Mouse (Mus musculus) forebrain, embryonic 10.5 days (tissue): ENCODE measurements at regions not wholly inside any gene's neighbourhood (a gene's known extent, or its start where the extent isn't known, plus 50 kb on each side); places are given as distances from the start of the nearest gene placed in this dataset.
"Not testable (repeated sequence)": the region's sequence is repeated elsewhere in the genome, so short reads cannot be mapped to it uniquely, and the experiment has no call there.

Source experiments
- DNase-seq: peaks from one replicate; pipeline ENCODE4 v3.0.0-alpha.2; 2017; ENCODE audit warnings: low spot score; ENCODE audit errors: extremely low spot score
- H3K27ac ChIP-seq: fragments of 300-500 bp; sonication (generic); 2 replicates; pipeline ENCODE4 v1.5.1; 2016; ENCODE audit warnings: mild to moderate bottlenecking
- H3K27me3 ChIP-seq: fragments of 300-500 bp; sonication (generic); 2 replicates; pipeline ENCODE4 v1.6.1; 2016; ENCODE audit warnings: mild to moderate bottlenecking; ENCODE audit not compliant: poor library complexity, severe bottlenecking
- H3K36me3 ChIP-seq: fragments of 300-500 bp; sonication (generic); replicated peaks from 2 replicates; pipeline ENCODE4 v1.6.1; 2016; ENCODE audit warnings: mild to moderate bottlenecking, moderate library complexity
- H3K4me1 ChIP-seq: fragments of 300-500 bp; sonication (generic); 2 replicates; pipeline ENCODE4 v1.6.1; 2016
- H3K4me3 ChIP-seq: fragments of 300-500 bp; sonication (generic); 2 replicates; pipeline ENCODE4 v1.5.1; 2016; ENCODE audit warnings: mild to moderate bottlenecking, moderate library complexity
- H3K9me3 ChIP-seq: fragments of 300-500 bp; sonication (generic); 2 replicates; pipeline ENCODE4 v1.6.1; 2016; ENCODE audit warnings: mild to moderate bottlenecking, moderate library complexity
- WGBS: fragments of 180-500 bp; shearing (Covaris S2); methylation state at CpG from one replicate; pipeline ENCODE4 v1.1.7; 2016; 5-methylcytosine and 5-hydroxymethylcytosine counted together

DNA sequence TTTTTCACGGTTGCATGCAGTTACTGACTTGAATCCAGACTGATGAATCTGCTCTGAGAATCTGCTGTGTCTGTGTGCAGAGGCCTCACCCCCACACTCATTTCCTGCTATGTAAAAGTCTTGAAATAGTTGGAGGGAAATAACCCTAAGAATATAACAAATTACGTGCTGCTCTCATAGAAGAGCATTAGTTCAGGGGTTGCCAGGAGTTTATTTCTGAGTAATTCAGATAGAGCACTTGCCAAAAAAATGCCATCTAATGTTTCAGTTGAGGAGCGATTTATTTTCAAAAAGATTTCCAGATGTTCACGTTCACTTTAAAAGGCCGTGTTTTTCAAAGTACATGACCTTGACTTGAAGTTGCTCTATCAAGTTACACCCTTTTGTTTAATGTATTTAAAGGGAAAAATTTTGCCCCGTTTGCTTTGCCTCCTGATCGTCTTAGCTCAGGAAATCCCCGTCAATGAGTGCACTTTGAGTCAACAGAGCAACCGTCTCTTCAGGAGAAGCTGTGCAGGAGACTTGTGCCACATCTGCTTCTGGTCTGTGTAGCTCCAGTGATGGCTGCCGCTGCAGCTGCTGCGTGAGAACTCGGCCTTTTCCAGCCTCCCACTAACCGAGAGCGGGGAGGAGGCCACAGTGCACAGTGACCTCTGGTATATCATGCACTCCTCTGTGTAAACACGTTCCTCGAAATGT lies 50.9 kb upstream of the Sec61g start:
- WGBS = 54% methylated on average over 16 of the region's 16 CpGs
- Histone ChIP-seq H3K36me3 (no peaks in the 10 kb centered on the region), H3K9me3 (no peaks in the 10 kb centered on the region), H3K4me1 (no peaks in the 10 kb centered on the region), H3K27ac (peak overlapping the region; percentile 58; the same call in 1 of the 2 replicates), H3K27me3 (no peaks in the 10 kb centered on the region), H3K4me3 (no peak overlapping the region)
- DNase-seq = peak; percentile 36

- H3K4me3 ChIP-seq = no peak overlapping the region
- H3K36me3 ChIP-seq = no peaks in the 10 kb centered on the region
- H3K9me3 ChIP-seq = no peaks in the 10 kb centered on the region
- WGBS = 85% methylated on average over 4 of the region's 4 CpGs
- no peaks in the 10 kb centered on the region for H3K4me1 ChIP-seq
- no peaks in the 10 kb centered on the region for H3K27me3 ChIP-seq
- no peak overlapping the region for H3K27ac ChIP-seq
- DNase-seq = no peak
Observed at GRCm38 (mm10) chr11:16561727-16562126, 53.4 kb upstream of the Sec61g start.

GRCm38 (mm10) chr11:16589085-16589680 lies 80.9 kb upstream of the Sec61g start:
- no peak for DNase-seq
- H3K9me3 ChIP-seq = no peaks in the 10 kb centered on the region
- no peak overlapping the region for H3K4me3 ChIP-seq
- H3K27ac ChIP-seq = no peak overlapping the region
- 83% methylated on average over 4 of the region's 4 CpGs for WGBS
- H3K36me3 ChIP-seq = no peaks in the 10 kb centered on the region
- H3K4me1 ChIP-seq = peaks cover 28% of the 10 kb centered on the region
- H3K27me3 ChIP-seq = no peaks in the 10 kb centered on the region; the same call in 1 of the 2 replicates

DNA sequence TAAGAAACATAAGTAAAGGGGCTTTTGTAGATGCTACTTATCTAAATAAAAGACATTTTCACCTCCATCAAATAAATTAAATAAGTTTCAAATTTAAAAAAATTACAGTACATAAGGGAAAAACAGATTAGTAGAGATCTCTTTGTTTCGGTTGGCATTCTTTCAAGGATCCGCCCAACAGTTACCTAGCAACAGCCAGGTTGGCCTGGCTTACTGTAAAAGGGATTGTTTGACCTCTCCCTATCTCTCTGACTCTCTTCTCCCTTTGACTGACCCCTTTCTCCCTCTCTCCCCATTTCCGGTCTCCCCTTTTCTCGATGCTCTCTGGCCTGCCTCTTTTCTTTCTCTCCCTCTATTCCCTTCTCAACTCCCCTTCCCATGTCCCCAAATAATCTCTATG lies 82.3 kb upstream of the Sec61g start:
- no peaks in the 10 kb centered on the region for H3K9me3 ChIP-seq
- no peaks in the 10 kb centered on the region; the same call in 1 of the 2 replicates for H3K27me3 ChIP-seq
- H3K36me3 ChIP-seq = no peaks in the 10 kb centered on the region
- peaks cover 34% of the 10 kb centered on the region for H3K4me1 ChIP-seq
- H3K4me3 ChIP-seq = no peak overlapping the region
- 60% methylated on average over 4 of the region's 4 CpGs for WGBS
- DNase-seq = no peak
- H3K27ac ChIP-seq = peak overlapping the region; percentile 81

GRCm38 (mm10) chr11:16591471-16591921 lies 83.2 kb upstream of the Sec61g start:
- peak; percentile 87 for DNase-seq
- H3K36me3 ChIP-seq = no peaks in the 10 kb centered on the region
- peak overlapping the region; percentile 18; the same call in 1 of the 2 replicates for H3K4me3 ChIP-seq
- no peaks in the 10 kb centered on the region; the same call in 1 of the 2 replicates for H3K27me3 ChIP-seq
- H3K27ac ChIP-seq = peak overlapping the region; percentile 81
- H3K9me3 ChIP-seq = no peaks in the 10 kb centered on the region
- peaks cover 36% of the 10 kb centered on the region for H3K4me1 ChIP-seq
- 3% methylated on average over 7 of the region's 7 CpGs for WGBS

DNA sequence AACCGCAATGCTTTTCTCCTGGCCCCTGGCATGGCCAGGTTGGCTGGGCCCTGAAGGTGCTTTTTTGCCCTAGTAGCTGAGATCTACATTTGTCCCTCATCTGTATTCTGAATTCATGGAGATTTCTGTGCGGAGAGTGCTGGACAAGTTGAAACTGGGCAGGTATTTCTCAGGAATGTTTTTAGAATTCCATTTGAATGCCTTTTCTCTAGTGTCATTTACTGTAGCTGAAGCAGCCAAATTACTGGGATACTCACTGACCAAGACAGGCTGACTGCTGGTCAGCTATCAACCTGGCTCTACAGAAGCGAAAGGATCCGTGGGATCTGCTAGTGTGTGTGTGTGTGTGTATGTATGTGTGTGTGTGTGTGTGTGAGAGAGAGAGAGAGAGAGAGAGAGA lies 83.7 kb upstream of the Sec61g start:
- Histone ChIP-seq H3K27ac (peak overlapping the region; percentile 81), H3K9me3 (no peaks in the 10 kb centered on the region), H3K4me1 (peaks cover 36% of the 10 kb centered on the region), H3K4me3 (no peak overlapping the region), H3K27me3 (no peaks in the 10 kb centered on the region; the same call in 1 of the 2 replicates), H3K36me3 (no peaks in the 10 kb centered on the region)
- WGBS = 48% methylated on average over 4 of the region's 4 CpGs
- no peak for DNase-seq

- Histone ChIP-seq H3K4me1 (peaks cover 36% of the 10 kb centered on the region), H3K4me3 (no peak overlapping the region), H3K27me3 (no peaks in the 10 kb centered on the region; the same call in 1 of the 2 replicates), H3K9me3 (no peaks in the 10 kb centered on the region), H3K36me3 (no peaks in the 10 kb centered on the region), H3K27ac (peak overlapping the region; percentile 81)
- WGBS = 97% methylated on average over 5 of the region's 5 CpGs
- no peak for DNase-seq
Observed at GRCm38 (mm10) chr11:16592766-16593165, 84.5 kb upstream of the Sec61g start.

DNA sequence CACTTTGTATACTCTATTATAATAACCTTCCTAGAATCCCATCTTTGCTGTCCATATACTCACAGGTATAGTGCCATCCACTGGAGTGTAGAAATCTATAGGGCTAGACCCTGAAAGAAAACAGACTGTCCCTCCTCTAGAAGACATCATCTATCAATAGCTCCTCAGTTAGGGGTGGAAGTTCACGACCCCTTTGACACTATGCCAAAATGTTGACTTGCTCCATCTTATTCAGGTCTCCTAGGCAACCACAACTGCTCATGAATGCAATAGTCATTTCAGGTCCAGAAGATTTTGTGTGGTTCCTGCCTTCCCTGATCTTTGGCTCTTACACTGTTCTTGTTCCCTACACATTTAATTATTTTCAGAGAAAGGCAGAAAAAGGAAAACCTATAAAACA lies 86.5 kb upstream of the Sec61g start:
- Histone ChIP-seq H3K27ac (no peak overlapping the region), H3K9me3 (no peaks in the 10 kb centered on the region; the same call in 1 of the 2 replicates), H3K4me3 (no peak overlapping the region), H3K36me3 (no peaks in the 10 kb centered on the region), H3K27me3 (no peaks in the 10 kb centered on the region; the same call in 1 of the 2 replicates), H3K4me1 (peaks cover 36% of the 10 kb centered on the region)
- DNase-seq = no peak
- 83% methylated on average over 1 of the region's 1 CpGs for WGBS

- WGBS = 93% methylated on average over 6 of the region's 6 CpGs
- Histone ChIP-seq H3K36me3 (no peaks in the 10 kb centered on the region), H3K4me3 (no peak overlapping the region), H3K27ac (no peak overlapping the region), H3K27me3 (no peaks in the 10 kb centered on the region; the same call in 1 of the 2 replicates), H3K4me1 (peaks cover 15% of the 10 kb centered on the region), H3K9me3 (peaks cover 5% of the 10 kb centered on the region; the same call in 1 of the 2 replicates)
- DNase-seq = no peak
Observed at GRCm38 (mm10) chr11:16597038-16597830, 89.0 kb upstream of the Sec61g start.

DNA sequence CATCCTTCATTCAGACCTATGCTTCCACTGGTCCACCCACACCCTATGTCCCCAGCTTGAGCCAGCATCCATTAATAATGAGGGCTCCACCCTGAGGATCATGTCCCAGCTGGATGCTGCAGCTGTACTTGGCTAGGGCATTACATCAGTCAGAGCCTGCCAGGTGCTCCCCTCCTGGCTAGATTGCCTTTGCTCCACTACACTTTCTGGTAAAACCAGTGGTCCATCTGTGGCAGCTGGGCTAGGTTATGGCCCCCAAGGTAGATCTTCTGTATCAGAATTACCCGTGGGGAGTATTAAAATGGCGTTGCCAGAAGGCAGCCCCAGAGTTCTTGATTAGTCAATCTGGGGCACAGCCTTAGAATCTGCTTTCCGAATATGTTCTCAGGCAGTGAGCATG lies 94.7 kb upstream of the Sec61g start:
- Histone ChIP-seq H3K27ac (no peak overlapping the region), H3K4me3 (no peak overlapping the region), H3K27me3 (no peaks in the 10 kb centered on the region), H3K9me3 (peaks cover 5% of the 10 kb centered on the region; the same call in 1 of the 2 replicates), H3K36me3 (no peaks in the 10 kb centered on the region), H3K4me1 (no peaks in the 10 kb centered on the region)
- WGBS = 86% methylated on average over 3 of the region's 3 CpGs
- no peak for DNase-seq

DNA sequence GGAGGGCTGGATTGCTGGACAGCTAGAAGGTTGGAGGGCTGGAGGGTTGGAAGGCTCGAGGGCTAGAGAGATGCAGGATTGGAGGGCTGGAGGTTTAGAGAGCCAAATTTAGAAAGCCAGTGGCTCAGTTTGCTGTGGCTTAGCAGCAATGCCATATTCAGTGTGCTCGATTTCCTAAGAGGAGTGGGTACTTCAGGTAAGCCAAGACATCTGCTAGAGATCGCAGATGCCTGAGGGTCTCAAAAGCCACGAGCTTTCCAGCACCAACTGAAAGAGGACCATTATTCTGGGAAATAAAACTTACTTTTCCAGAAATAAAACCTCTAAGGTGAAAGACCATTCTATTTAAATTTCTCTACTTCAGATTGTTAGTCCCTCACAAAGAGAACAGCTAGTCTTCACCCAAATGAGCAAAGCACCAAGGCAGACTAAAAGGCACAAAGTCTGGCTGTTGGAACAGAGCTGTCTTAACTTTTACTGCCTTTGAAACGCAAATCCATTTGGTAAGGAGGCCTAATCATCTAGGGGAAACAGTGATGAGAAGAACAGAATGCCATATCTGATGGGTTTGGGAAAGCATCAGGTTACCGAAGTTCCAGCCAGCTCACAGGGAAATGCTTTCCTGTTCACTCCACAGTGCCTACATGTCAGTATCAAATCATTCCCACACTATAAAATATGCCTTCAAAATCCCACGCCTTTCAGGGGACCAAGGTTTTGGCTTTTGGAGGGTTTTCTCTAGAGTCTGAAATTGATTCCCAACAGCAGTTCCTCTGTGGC lies 98.3 kb upstream of the Sec61g start:
- H3K27me3 ChIP-seq = no peaks in the 10 kb centered on the region
- 80% methylated on average over 7 of the region's 7 CpGs for WGBS
- no peaks in the 10 kb centered on the region for H3K4me1 ChIP-seq
- no peak for DNase-seq
- no peaks in the 10 kb centered on the region for H3K36me3 ChIP-seq
- H3K9me3 ChIP-seq = no peaks in the 10 kb centered on the region
- no peak overlapping the region for H3K27ac ChIP-seq
- H3K4me3 ChIP-seq = no peak overlapping the region

- H3K36me3 ChIP-seq, H3K27ac ChIP-seq: not testable (repeated sequence)
Observed at GRCm38 (mm10) chr11:16607900-16608422, 99.7 kb upstream of the Sec61g start.

More at GRCm38 (mm10) chr11:16607900-16608422, 99.7 kb upstream of the Sec61g start:
- H3K4me3 ChIP-seq, H3K4me1 ChIP-seq, DNase-seq, H3K9me3 ChIP-seq, H3K27me3 ChIP-seq: not testable (repeated sequence)
- WGBS = 91% methylated on average over 3 of the region's 3 CpGs
